In genomic region chr17:86964502-86964901, GRCm38 (mm10) we compare ENCODE assay signal across 9 mouse cellular contexts. TPM values are rescaled to one million over a fixed set of nuclear protein-coding genes. Genes with fewer than 3 reads are reported as not detected.
DNase-seq lines count a peak whose midpoint lies in the region; ATAC-seq and TF ChIP-seq lines count a peak whose summit lies in the region.
"Had no signal": no experiment of that assay in that cellular context is flagged by ENCODE, and none has a peak within 500 bp of the region (broad histone marks: within the 10 kb centered on the region; RNA-seq: fewer than 3 reads in every experiment).

No protein-coding gene starts in this region.

- H3K4me2 ChIP-seq in forebrain, embryonic 13.5 days: peak overlapping the region; percentile 85
- H3K4me2 ChIP-seq in heart, postnatal 0 days (ENCODE audit: low read depth, low read length): peak overlapping the region; percentile 92

- no peak for TF ChIP-seq CTCF in E14TG2a.4 (conservative IDR thresholded peaks at IDR 0.05; ENCODE audit: low read length)
- no peak for TF ChIP-seq CTCF in heart, postnatal 0 days (IDR thresholded peaks at IDR 0.05; ENCODE audit: low read depth)
- no peak for TF ChIP-seq CTCF in lung, adult 2 months (IDR thresholded peaks at IDR 0.05; ENCODE audit: insufficient read depth, low read length)

- H3K4me3 ChIP-seq in E14TG2a.4 (replicated peaks; ENCODE audit: low read length): peak overlapping the region; percentile 84
- peak overlapping the region; percentile 86 for H3K4me3 ChIP-seq in brown adipose tissue, adult 24 weeks (ENCODE audit: insufficient read depth, low read depth, low read length)
- peak overlapping the region; percentile 78 for H3K4me3 ChIP-seq in forebrain, embryonic 13.5 days
- H3K4me3 ChIP-seq in heart, postnatal 0 days (ENCODE audit: low read depth, low read length): peak overlapping the region; percentile 92
- H3K4me3 ChIP-seq in lung, adult 2 months (replicated peaks; ENCODE audit: extremely low read depth, low read depth, low read length): peak overlapping the region; percentile 25
- H3K4me3 ChIP-seq: erythroblast, embryonic 14.5 days had no signal

- TF ChIP-seq EP300 in heart, postnatal 0 days (IDR thresholded peaks at IDR 0.05; ENCODE audit: low read depth): no peak

- under 1% methylated on average over 10 of the region's 10 CpGs for WGBS in forebrain, embryonic 13.5 days
- under 1% methylated on average over 10 of the region's 10 CpGs for WGBS in heart, postnatal 0 days
- 3% methylated on average over 10 of the region's 10 CpGs for WGBS in lung, adult 2 months

- peaks cover 4% of the 10 kb centered on the region; the same call in 1 of the 2 replicates for H3K36me3 ChIP-seq in E14TG2a.4 (ENCODE audit: insufficient read depth, low read length)
- H3K36me3 ChIP-seq in forebrain, embryonic 13.5 days (ENCODE audit: poor library complexity, severe bottlenecking): no peaks in the 10 kb centered on the region
- H3K36me3 ChIP-seq in heart, postnatal 0 days (replicated peaks; ENCODE audit: control insufficient read depth, insufficient read depth, low read length): no peaks in the 10 kb centered on the region

- H3K9ac ChIP-seq in forebrain, embryonic 13.5 days: peak overlapping the region; percentile 38
- peak overlapping the region; percentile 94 for H3K9ac ChIP-seq in heart, postnatal 0 days (replicated peaks; ENCODE audit: low read depth, low read length)

- peak; percentile 98 for DNase-seq in heart, postnatal 0 days (ENCODE audit: low spot score)
- DNase-seq in kidney, postnatal 4 days: peak; percentile 78 to 88
- DNase-seq in lung, adult 2 months: peak; percentile 47
- no peak for DNase-seq in thymus, postnatal 4 days

- H3K9me3 ChIP-seq in E14TG2a.4 (ENCODE audit: low read length): no peaks in the 10 kb centered on the region
- no peaks in the 10 kb centered on the region for H3K9me3 ChIP-seq in forebrain, embryonic 13.5 days (replicated peaks)
- H3K9me3 ChIP-seq in heart, postnatal 0 days (replicated peaks; ENCODE audit: control insufficient read depth, low read length): no peaks in the 10 kb centered on the region

- H3K4me1 ChIP-seq in E14TG2a.4 (replicated peaks; ENCODE audit: low read depth, low read length): peaks cover 46% of the 10 kb centered on the region
- H3K4me1 ChIP-seq in brown adipose tissue, adult 24 weeks (ENCODE audit: control insufficient read depth, insufficient read depth, insufficient read length, low read length): peaks cover 8% of the 10 kb centered on the region
- peaks cover 36% of the 10 kb centered on the region for H3K4me1 ChIP-seq in forebrain, embryonic 13.5 days
- H3K4me1 ChIP-seq in heart, postnatal 0 days (ENCODE audit: control insufficient read depth, insufficient read depth): peaks cover 49% of the 10 kb centered on the region
- peaks cover 15% of the 10 kb centered on the region; the same call in 1 of the 2 replicates for H3K4me1 ChIP-seq in lung, adult 2 months (ENCODE audit: control insufficient read depth, insufficient read depth, low read length)

- TF ChIP-seq POLR2A in lung, adult 2 months (IDR thresholded peaks at IDR 0.05; ENCODE audit: borderline replicate concordance, extremely low read depth, low read depth, low read length): peak; percentile 25; the same call in 1 of the 2 replicates

- peak; percentile 65 for ATAC-seq in forebrain, embryonic 13.5 days
- ATAC-seq in heart, postnatal 0 days (ENCODE audit: insufficient read depth, low read depth): peak; percentile 63
- ATAC-seq in neutrophil, adult 5-6 weeks (ENCODE audit: extremely low read depth, insufficient number of reproducible peaks, low FRiP score, poor library complexity, severe bottlenecking): peak; percentile 44

- peak overlapping the region; percentile 90 for H3K27ac ChIP-seq in brown adipose tissue, adult 24 weeks (replicated peaks; ENCODE audit: low read depth, low read length)
- H3K27ac ChIP-seq in forebrain, embryonic 13.5 days: peak overlapping the region; percentile 33; the same call in 1 of the 2 replicates
- peak overlapping the region; percentile 97 for H3K27ac ChIP-seq in heart, postnatal 0 days (ENCODE audit: low read depth)

- H3K27me3 ChIP-seq in E14TG2a.4 (ENCODE audit: insufficient read depth, low read length): peaks cover 26% of the 10 kb centered on the region
- H3K27me3 ChIP-seq in forebrain, embryonic 13.5 days: no peaks in the 10 kb centered on the region
- no peaks in the 10 kb centered on the region for H3K27me3 ChIP-seq in heart, postnatal 0 days (ENCODE audit: control insufficient read depth, insufficient read depth, low read length)

RNA-seq across cellular contexts. Expression of gene Rhoq, which starts 1.6 kb away (rescaled TPM):
- polyA plus RNA-seq in brown adipose tissue, adult 24 weeks (2012; ENCODE audit: insufficient read depth, insufficient read length, missing spikeins): 122 and 182 TPM in 2 replicates
- 5.1 and 5.7 TPM in 2 replicates for polyA plus RNA-seq in forebrain, embryonic 13.5 days (2015; fragmentation: Nextera tagmentation; extraction: Ambion mirVana)
- 67.4 and 74.6 TPM in 2 replicates for total RNA-seq in heart, postnatal 0 days (2014; rRNA removed; ENCODE audit: low replicate concordance)
- 17.6 and 18.7 TPM in 2 replicates for polyA plus RNA-seq in heart, postnatal 0 days (2015; fragmentation: Nextera tagmentation; extraction: Ambion mirVana)
- 25.0 and 28.3 TPM in 2 replicates for polyA plus RNA-seq in lung, adult 2 months (2012; rRNA removed)
- 29.7 and 34.4 TPM in 2 replicates for total RNA-seq in neutrophil, adult 5-6 weeks (2017)

RNA-seq across cellular contexts. Expression of gene Atp6v1e2, which starts 16.8 kb away (rescaled TPM):
- not detected in 2 replicates for polyA plus RNA-seq in brown adipose tissue, adult 24 weeks (2012; ENCODE audit: insufficient read depth, insufficient read length, missing spikeins)
- polyA plus RNA-seq in forebrain, embryonic 13.5 days (2015; fragmentation: Nextera tagmentation; extraction: Ambion mirVana): not detected in 2 replicates
- not detected in 2 replicates for total RNA-seq in heart, postnatal 0 days (2014; rRNA removed; ENCODE audit: low replicate concordance)
- polyA plus RNA-seq in heart, postnatal 0 days (2015; fragmentation: Nextera tagmentation; extraction: Ambion mirVana): not detected in 2 replicates
- polyA plus RNA-seq in lung, adult 2 months (2012; rRNA removed): not detected in 2 replicates
- not detected in 2 replicates for total RNA-seq in neutrophil, adult 5-6 weeks (2017)
- polyA plus RNA-seq: erythroblast, embryonic 14.5 days had no signal

RNA-seq across cellular contexts. Expression of gene Tmem247, which starts 47.4 kb away (rescaled TPM):
- polyA plus RNA-seq in brown adipose tissue, adult 24 weeks (2012; ENCODE audit: insufficient read depth, insufficient read length, missing spikeins): not detected in 2 replicates
- polyA plus RNA-seq in forebrain, embryonic 13.5 days (2015; fragmentation: Nextera tagmentation; extraction: Ambion mirVana): not detected in 2 replicates
- total RNA-seq in heart, postnatal 0 days (2014; rRNA removed; ENCODE audit: low replicate concordance): not detected in 2 replicates
- polyA plus RNA-seq in heart, postnatal 0 days (2015; fragmentation: Nextera tagmentation; extraction: Ambion mirVana): not detected in 2 replicates
- not detected in 2 replicates for polyA plus RNA-seq in lung, adult 2 months (2012; rRNA removed)
- total RNA-seq in neutrophil, adult 5-6 weeks (2017): not detected in 2 replicates
- polyA plus RNA-seq: erythroblast, embryonic 14.5 days had no signal

Comparison
In these comparisons a context has a peak if more than half of its experiments do, and no peak if none do; other contexts are left out.
1. H3K4me3 ChIP-seq: peak in every context shown above with its lines; median percentile 92 in heart, postnatal 0 days; 86 in brown adipose tissue, adult 24 weeks; 84 in E14TG2a.4; 78 in forebrain, embryonic 13.5 days; 25 in lung, adult 2 months.
2. H3K27ac ChIP-seq: peak in every context shown above with its lines; median percentile 97 in heart, postnatal 0 days; 90 in brown adipose tissue, adult 24 weeks; 33 in forebrain, embryonic 13.5 days.